Mouse (Mus musculus) embryonic fibroblast, embryonic 13.5 days (primary cell): ENCODE measurements around the gene Rreb1. TPM values are rescaled to one million over a fixed set of nuclear protein-coding genes. Genes with fewer than 3 reads are reported as not detected.
A peak's percentile ranks its signal among the peaks of the same experiment; 100 is the strongest.

Source experiments
- H3K27ac ChIP-seq: 2 replicates; pipeline ENCODE4 v1.5.1; 2012; ENCODE audit warnings: low read length, control low read depth, inconsistent platforms; ENCODE audit not compliant: insufficient read depth
- H3K4me1 ChIP-seq: 2 replicates; pipeline ENCODE4 v1.6.1; 2011; ENCODE audit warnings: low read length; ENCODE audit not compliant: control insufficient read depth, insufficient read depth
- H3K4me3 ChIP-seq: 2 replicates; pipeline ENCODE4 v1.5.1; 2011; ENCODE audit warnings: mild to moderate bottlenecking, control low read depth, low read length; ENCODE audit not compliant: insufficient read depth
- CTCF ChIP-seq: IDR thresholded peaks from 2 replicates; pipeline ENCODE4 v1.5.1; 2011; ENCODE audit warnings: mild to moderate bottlenecking, control low read depth, low read length, moderate library complexity, borderline replicate concordance; ENCODE audit not compliant: insufficient read depth
- POLR2A ChIP-seq: IDR thresholded peaks from 2 replicates; pipeline ENCODE4 v1.6.1; 2011; ENCODE audit warnings: low read depth, mild to moderate bottlenecking, control low read depth, low read length, moderate library complexity
- polyA plus RNA-seq: library from polyadenylated mRNA; stranded (reverse); fragments of >200 nt; gene quantifications from 2 replicates; pipeline ENCODE4 v1.2.4, GENCODE M21; 2011; ENCODE audit warnings: low read depth; ENCODE audit not compliant: missing spikeins, insufficient read length

Rreb1 gene
- polyA plus RNA-seq, 1 experiment = 14.1 TPM

DNA sequence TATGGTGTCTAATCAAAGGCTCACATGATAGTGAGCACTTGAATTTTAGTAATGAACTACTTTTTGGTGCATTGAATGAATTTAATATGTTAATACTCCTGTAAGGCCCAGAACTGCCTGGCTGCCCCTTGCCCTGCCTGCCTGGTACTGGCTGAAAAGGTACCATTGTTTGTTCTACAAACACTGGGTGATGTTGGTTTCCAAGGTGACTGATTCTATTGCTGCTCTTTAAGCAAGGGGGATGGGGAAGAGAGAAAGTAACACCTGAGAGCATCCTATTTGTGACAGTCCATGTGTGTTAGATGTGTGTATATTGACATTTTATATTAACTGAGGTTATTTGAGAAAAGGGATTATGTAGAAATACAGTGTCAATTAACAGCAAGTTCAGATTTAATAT is 77.6 kb downstream of the Rreb1 start:
- H3K4me3 ChIP-seq = no peak overlapping the region
- H3K4me1 ChIP-seq = peaks cover 10% of the 10 kb centered on the region
- no peak overlapping the region for H3K27ac ChIP-seq
- TF ChIP-seq POLR2A (no peak), CTCF (no peak)

- Histone ChIP-seq H3K4me3 (no peak overlapping the region), H3K4me1 (peaks cover 10% of the 10 kb centered on the region), H3K27ac (no peak overlapping the region)
- TF ChIP-seq POLR2A (no peak), CTCF (no peak)
Measured at GRCm38 (mm10) chr13:37856537-37856936, 78.3 kb downstream of the Rreb1 start.

- H3K4me3 ChIP-seq = peak overlapping the region; percentile 52
- H3K27ac ChIP-seq = no peak overlapping the region
- H3K4me1 ChIP-seq = peaks cover 16% of the 10 kb centered on the region
- TF ChIP-seq POLR2A (peak; percentile 43; the same call in 1 of the 2 replicates), CTCF (no peak)
Measured at GRCm38 (mm10) chr13:37857284-37858065, 79.3 kb downstream of the Rreb1 start.

DNA sequence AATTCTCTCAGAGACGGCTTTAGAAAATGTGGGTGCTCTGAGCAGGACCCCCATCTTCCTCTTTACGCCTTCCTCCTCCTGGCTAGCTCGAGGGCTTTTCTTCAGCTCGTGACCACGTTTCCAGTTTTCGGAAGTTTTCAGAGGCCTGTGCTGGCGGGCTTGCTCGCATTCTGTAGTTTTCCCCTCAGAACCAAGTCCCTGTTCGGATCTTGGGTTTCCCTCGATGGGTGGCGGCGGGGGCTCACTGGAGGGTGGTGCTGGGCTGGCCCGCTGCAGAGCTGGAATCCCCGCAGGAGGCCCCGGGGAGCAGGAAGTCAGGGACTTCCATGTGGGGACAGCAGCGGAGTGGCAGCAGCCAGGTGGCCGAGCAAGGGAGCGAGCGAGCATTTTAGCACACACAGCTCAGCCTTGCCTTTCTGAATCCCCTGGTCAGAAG is 79.9 kb downstream of the Rreb1 start:
- peaks cover 16% of the 10 kb centered on the region for H3K4me1 ChIP-seq
- peak overlapping the region; percentile 3; the same call in 1 of the 2 replicates for H3K4me3 ChIP-seq
- H3K27ac ChIP-seq = no peak overlapping the region
- TF ChIP-seq CTCF = no peak
- no peak for TF ChIP-seq POLR2A

DNA sequence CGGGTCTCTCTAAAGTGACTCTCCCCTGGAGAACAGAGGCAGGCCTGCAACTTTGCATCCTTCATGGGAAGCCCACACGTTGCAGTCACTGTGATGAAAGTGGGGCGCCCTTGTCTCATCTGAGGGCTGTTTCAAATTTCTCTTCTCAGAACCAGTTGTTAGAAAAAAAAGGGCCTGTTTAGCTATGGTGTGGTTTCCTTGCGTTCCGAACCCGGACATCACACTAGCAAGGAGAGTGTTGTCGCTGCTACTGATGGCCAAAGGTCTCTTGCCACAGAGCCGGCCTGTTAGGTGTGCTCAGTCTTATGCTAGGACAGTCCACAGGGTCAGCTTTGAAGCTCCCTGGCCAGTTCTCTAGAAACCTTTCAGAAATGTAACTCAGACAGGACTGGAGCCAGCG is 80.3 kb downstream of the Rreb1 start:
- Histone ChIP-seq H3K27ac (no peak overlapping the region), H3K4me1 (peaks cover 20% of the 10 kb centered on the region), H3K4me3 (0 out of 2 replicates have a peak overlapping the region, but pooled peaks have one; percentile 3)
- TF ChIP-seq CTCF (no peak), POLR2A (no peak)

DNA sequence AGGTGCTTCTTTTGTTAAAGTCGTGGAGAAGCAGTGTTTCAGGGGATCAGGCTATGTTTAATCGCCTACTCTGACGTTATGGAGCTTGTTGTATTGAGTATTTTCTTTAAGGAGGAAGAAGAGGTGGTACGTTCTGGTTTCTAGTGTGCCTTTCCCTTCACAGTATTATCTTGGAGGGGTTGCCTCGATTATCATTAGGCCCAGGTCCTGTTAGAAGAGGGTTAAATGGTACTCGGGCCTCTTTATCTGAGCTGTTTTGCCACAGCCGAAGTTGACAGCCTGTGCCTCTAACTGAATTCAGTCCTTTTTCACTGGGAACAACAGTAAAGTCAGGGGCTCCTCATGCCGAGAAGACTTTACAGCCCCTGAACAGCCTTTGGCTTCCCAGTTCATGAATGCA is 81.6 kb downstream of the Rreb1 start:
- H3K4me1 ChIP-seq = peaks cover 18% of the 10 kb centered on the region
- no peak for TF ChIP-seq CTCF
- TF ChIP-seq POLR2A = no peak
- H3K27ac ChIP-seq = no peak overlapping the region
- no peak overlapping the region for H3K4me3 ChIP-seq

- Histone ChIP-seq H3K4me3 (no peak overlapping the region), H3K4me1 (peaks cover 18% of the 10 kb centered on the region), H3K27ac (no peak overlapping the region)
- TF ChIP-seq CTCF (no peak), POLR2A (no peak)
Measured at GRCm38 (mm10) chr13:37860204-37860603, 82.0 kb downstream of the Rreb1 start.

DNA sequence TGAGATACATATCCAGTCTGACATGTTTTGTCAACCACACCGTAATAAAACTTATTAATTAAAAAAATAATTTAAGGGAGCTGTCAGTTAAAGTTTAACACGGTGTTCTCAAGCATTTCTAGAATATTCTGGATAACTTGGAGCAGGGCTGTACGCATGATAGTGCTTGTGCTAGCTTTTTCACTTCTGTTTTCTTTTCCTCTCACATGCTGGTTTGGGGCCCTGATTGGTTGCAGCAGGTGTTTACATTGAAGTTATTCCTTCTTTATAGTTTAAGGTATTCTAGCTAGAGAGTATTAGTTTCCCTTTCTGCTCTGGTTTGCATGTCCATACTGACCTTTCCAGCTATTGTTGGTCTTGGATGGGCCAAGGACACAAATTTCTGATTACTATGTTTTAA is 82.6 kb downstream of the Rreb1 start:
- Histone ChIP-seq H3K4me3 (no peak overlapping the region), H3K4me1 (peaks cover 18% of the 10 kb centered on the region), H3K27ac (no peak overlapping the region)
- TF ChIP-seq CTCF = no peak
- TF ChIP-seq POLR2A = no peak

DNA sequence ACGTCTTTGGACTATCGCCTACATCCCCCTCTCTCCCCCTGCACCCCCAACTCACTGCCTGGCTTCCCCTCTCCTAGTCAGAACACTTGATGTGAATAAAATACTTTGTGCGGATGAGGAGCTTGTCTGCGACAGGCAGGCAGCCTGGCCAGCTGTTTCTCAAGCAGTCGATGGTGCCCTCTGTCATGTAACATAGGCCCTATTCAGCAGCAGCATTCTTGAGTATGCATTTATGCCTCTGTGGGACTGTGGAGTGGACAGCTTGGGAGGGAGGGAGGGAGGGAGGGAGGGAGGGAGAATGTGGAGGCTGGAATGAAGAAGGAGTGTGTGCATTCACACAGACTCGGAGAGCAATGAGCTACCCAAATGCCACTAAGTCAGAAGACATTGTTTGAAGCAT is 84.3 kb downstream of the Rreb1 start:
- Histone ChIP-seq H3K4me1 (peaks cover 16% of the 10 kb centered on the region), H3K4me3 (no peak overlapping the region), H3K27ac (peak overlapping the region; percentile 81)
- TF ChIP-seq POLR2A (no peak), CTCF (no peak)

DNA sequence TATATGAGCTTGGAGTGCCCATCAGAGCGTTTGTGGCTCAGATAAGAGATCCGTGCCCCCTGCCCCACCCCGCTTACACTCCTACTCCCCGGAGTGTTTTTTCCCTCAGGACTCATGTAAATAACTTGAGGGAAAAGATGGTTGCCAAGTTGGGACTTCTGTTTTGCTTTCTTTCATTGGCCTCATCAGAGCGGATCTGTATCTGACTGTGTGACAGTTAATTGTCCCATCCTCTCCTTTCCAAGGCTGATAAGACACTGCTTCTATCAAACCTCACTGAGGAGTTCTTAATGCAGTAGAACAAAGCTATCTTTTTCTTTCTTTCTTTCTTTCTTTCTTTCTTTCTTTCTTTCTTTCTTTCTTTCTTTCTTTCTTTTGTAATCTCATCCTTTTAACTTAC is 85.4 kb downstream of the Rreb1 start:
- TF ChIP-seq CTCF (no peak), POLR2A (no peak)
- peaks cover 16% of the 10 kb centered on the region for H3K4me1 ChIP-seq
- H3K4me3 ChIP-seq = no peak overlapping the region
- peak overlapping the region; percentile 81; the same call in 1 of the 2 replicates for H3K27ac ChIP-seq
